Mouse (Mus musculus): ENCODE measurements at regions not wholly inside any gene's neighbourhood (a gene's known extent, or its start where the extent isn't known, plus 50 kb on each side); places are given as distances from the start of the nearest gene placed in this dataset.
A peak's percentile ranks its signal among the peaks of the same experiment; 100 is the strongest.

DNA sequence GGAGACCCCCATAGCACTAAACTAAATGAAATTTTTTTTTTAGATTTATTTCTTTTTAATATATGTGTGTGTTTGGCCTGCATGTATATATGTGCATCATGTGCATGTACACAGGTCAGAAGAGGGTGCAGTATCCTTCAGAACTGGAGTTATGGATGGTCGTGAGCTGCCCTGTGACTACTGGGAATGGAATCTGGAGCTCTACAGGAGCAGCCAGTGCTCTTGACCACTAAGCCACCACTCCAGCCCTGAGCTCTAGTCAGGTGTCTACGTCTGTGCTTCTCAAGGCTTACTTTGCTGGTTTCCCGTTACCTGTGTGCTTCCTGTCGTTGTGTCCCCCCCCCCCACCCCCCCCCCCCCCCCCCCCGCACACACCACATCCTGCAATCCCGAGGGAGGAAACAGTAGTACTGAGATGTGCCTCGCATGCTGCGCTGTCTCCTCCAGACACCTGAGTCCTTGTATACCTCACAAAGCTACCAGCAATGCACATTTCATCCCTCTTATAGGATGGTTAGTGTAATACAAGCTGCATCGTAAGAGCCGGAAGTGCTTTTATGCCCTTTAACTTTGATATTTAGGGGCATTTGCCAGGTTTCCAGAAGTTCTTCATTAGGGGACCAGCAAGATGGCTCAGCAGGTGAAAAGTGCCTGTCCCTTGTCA lies 153.5 kb upstream of the Ubr2 start:
- H3K27ac ChIP-seq: no peak overlapping the region
- no peak overlapping the region for H3K4me2 ChIP-seq
- WGBS: 64% methylated on average over 7 of the region's 10 CpGs
- H3K9me3 ChIP-seq (replicated peaks): no peaks in the 10 kb centered on the region
- H3K4me3 ChIP-seq (replicated peaks): no peak overlapping the region
- no peak overlapping the region for H3K9ac ChIP-seq
- no peak for ATAC-seq (replicated peaks; ENCODE audit: low FRiP score)
- H3K4me1 ChIP-seq: peaks cover 49% of the 10 kb centered on the region
- peaks cover 11% of the 10 kb centered on the region for H3K36me3 ChIP-seq
- H3K27me3 ChIP-seq: no peaks in the 10 kb centered on the region

GRCm38 (mm10) chr17:47162459-47162858 lies 152.1 kb upstream of the Ubr2 start:
- 76% methylated on average over 2 of the region's 2 CpGs for WGBS
- H3K36me3 ChIP-seq: peaks cover 8% of the 10 kb centered on the region
- no peak overlapping the region for H3K27ac ChIP-seq
- H3K4me1 ChIP-seq: peaks cover 35% of the 10 kb centered on the region
- no peak overlapping the region for H3K4me3 ChIP-seq (replicated peaks)
- no peak overlapping the region for H3K4me2 ChIP-seq
- H3K9me3 ChIP-seq (replicated peaks): no peaks in the 10 kb centered on the region
- no peak for ATAC-seq (replicated peaks; ENCODE audit: low FRiP score)
- H3K9ac ChIP-seq: no peak overlapping the region
- H3K27me3 ChIP-seq: no peaks in the 10 kb centered on the region

GRCm38 (mm10) chr17:47156237-47156636 lies 145.9 kb upstream of the Ubr2 start:
- peaks cover 20% of the 10 kb centered on the region for H3K36me3 ChIP-seq
- peaks cover 16% of the 10 kb centered on the region for H3K4me1 ChIP-seq
- H3K4me3 ChIP-seq (replicated peaks): no peak overlapping the region
- H3K9ac ChIP-seq: no peak overlapping the region
- H3K27me3 ChIP-seq: no peaks in the 10 kb centered on the region
- no peaks in the 10 kb centered on the region for H3K9me3 ChIP-seq (replicated peaks)
- H3K4me2 ChIP-seq: no peak overlapping the region
- no peak overlapping the region for H3K27ac ChIP-seq
- WGBS: 69% methylated on average over 11 of the region's 11 CpGs
- no peak for ATAC-seq (replicated peaks; ENCODE audit: low FRiP score)

DNA sequence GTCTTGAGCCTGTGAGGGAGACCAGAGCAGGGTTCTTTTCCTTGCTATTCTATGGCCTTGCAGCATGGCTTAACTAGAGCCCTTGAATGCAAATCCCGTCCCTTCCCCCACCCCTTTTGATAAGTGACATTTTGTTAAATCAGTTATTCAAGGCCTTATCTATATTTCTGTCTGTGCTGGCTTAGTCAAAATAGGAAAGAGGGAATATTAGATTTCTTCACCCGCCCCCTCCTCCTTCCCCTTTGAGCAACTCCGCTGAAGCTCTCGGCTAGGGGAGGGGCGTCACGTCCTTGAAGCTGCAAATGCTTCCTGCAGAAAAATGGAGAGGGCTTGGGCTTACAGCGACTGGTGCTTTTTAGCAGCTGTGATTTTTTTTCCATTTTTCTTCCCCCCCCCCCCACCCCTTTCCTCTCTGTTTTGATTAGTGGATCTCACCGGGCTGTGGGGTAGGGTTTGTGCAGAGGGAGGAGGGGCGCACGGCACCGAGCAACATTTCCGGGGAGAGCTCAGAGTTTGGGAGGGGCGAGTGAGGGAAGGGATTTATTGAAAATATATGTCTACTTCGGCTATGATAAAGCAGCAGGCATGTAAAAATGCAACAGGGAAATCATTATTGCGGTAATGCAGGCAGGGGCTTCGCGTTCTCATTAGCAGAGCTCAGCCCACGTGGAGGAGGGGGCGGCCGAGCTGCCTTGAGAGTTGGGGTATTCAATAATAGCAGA lies 141.4 kb upstream of the Ubr2 start:
- Histone ChIP-seq H3K9ac (0 out of 2 replicates have a peak overlapping the region, but pooled peaks have one; percentile 9), H3K9me3 (replicated peaks) (no peaks in the 10 kb centered on the region), H3K4me3 (replicated peaks) (peak overlapping the region; percentile 31), H3K4me2 (peak overlapping the region; percentile 56), H3K27ac (peak overlapping the region; percentile 69), H3K36me3 (peaks cover 12% of the 10 kb centered on the region; the same call in 1 of the 2 replicates), H3K27me3 (no peaks in the 10 kb centered on the region), H3K4me1 (peaks cover 54% of the 10 kb centered on the region)
- WGBS: 24% methylated on average over 20 of the region's 20 CpGs
- ATAC-seq (replicated peaks; ENCODE audit: low FRiP score): peak; percentile 54; the same call in 1 of the 2 replicates

GRCm38 (mm10) chr17:47151193-47151556 lies 140.8 kb upstream of the Ubr2 start:
- Histone ChIP-seq H3K4me2 (peak overlapping the region; percentile 56), H3K9ac (no peak overlapping the region), H3K27me3 (no peaks in the 10 kb centered on the region), H3K27ac (peak overlapping the region; percentile 69), H3K4me3 (replicated peaks) (0 out of 2 replicates have a peak overlapping the region, but pooled peaks have one; percentile 31), H3K4me1 (peaks cover 56% of the 10 kb centered on the region), H3K36me3 (peaks cover 9% of the 10 kb centered on the region; the same call in 1 of the 2 replicates), H3K9me3 (replicated peaks) (no peaks in the 10 kb centered on the region)
- 53% methylated on average over 5 of the region's 5 CpGs for WGBS
- ATAC-seq (replicated peaks; ENCODE audit: low FRiP score): no peak

DNA sequence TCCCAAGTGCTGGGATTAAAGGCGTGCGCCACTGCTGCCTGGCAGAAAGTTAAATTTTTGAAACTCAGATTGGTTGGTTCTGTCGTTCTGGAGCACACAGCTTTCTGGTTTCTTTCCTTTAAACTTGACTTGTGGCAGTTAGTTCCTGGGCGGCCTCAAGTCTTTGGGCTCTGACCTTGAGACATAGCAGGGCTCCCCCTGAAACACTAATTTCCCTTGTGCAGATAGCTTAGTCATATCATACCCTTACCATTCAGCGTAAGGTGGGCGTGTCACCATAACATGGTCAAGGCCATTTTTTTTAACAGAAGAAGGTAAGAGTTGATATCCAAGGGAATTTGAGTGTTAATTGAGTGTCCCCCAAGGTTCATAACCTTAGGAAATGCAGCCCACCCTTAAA lies 140.3 kb upstream of the Ubr2 start:
- no peak for ATAC-seq (replicated peaks; ENCODE audit: low FRiP score)
- Histone ChIP-seq H3K36me3 (peaks cover 14% of the 10 kb centered on the region), H3K4me1 (peaks cover 56% of the 10 kb centered on the region), H3K27ac (peak overlapping the region; percentile 69; the same call in 1 of the 2 replicates), H3K27me3 (no peaks in the 10 kb centered on the region), H3K4me2 (peak overlapping the region; percentile 56), H3K4me3 (replicated peaks) (no peak overlapping the region), H3K9ac (no peak overlapping the region), H3K9me3 (replicated peaks) (no peaks in the 10 kb centered on the region)
- WGBS: 85% methylated on average over 6 of the region's 6 CpGs

GRCm38 (mm10) chr17:47149662-47150061 lies 139.3 kb upstream of the Ubr2 start:
- no peak for ATAC-seq (replicated peaks; ENCODE audit: low FRiP score)
- H3K4me3 ChIP-seq (replicated peaks): no peak overlapping the region
- no peaks in the 10 kb centered on the region for H3K9me3 ChIP-seq (replicated peaks)
- no peak overlapping the region for H3K27ac ChIP-seq
- peaks cover 60% of the 10 kb centered on the region for H3K4me1 ChIP-seq
- no peak overlapping the region for H3K9ac ChIP-seq
- H3K36me3 ChIP-seq: peaks cover 17% of the 10 kb centered on the region
- no peaks in the 10 kb centered on the region for H3K27me3 ChIP-seq
- 82% methylated on average over 13 of the region's 13 CpGs for WGBS
- H3K4me2 ChIP-seq: no peak overlapping the region

GRCm38 (mm10) chr17:47149158-47149557 lies 138.8 kb upstream of the Ubr2 start:
- Histone ChIP-seq H3K4me1 (peaks cover 65% of the 10 kb centered on the region), H3K27me3 (no peaks in the 10 kb centered on the region)

DNA sequence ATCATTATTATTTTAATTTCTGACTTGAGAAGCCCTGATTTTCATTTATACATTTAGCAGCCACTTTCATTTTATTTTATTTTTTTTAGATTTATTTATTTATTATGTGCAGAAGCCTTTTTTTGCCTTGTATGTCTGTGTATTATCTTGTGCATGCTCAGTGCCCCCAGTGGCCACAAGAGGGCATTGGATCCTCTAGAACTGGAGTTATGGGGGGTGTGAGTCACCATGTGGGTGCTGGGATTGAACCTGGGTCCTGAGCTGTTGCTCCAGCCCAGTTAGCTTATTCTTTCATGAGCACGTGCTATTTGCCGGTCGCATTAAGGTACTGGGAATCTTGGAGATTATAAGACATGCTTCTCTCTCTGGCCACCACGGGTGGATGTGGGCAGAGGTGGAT lies 136.3 kb upstream of the Ubr2 start:
- peaks cover 76% of the 10 kb centered on the region for H3K4me1 ChIP-seq
- no peaks in the 10 kb centered on the region for H3K9me3 ChIP-seq (replicated peaks)
- peaks cover 18% of the 10 kb centered on the region for H3K36me3 ChIP-seq
- no peak overlapping the region for H3K9ac ChIP-seq
- H3K27me3 ChIP-seq: no peaks in the 10 kb centered on the region
- 95% methylated on average over 4 of the region's 4 CpGs for WGBS
- no peak overlapping the region for H3K4me3 ChIP-seq (replicated peaks)
- H3K4me2 ChIP-seq: no peak overlapping the region
- ATAC-seq (replicated peaks; ENCODE audit: low FRiP score): no peak
- H3K27ac ChIP-seq: no peak overlapping the region

More at GRCm38 (mm10) chr17:47149158-47149557, 138.8 kb upstream of the Ubr2 start:
- 91% methylated on average over 9 of the region's 9 CpGs for whole genome bisulfite sequencing
- no peak for ATAC-seq (replicated peaks; ENCODE audit: low FRiP score)
- Histone ChIP-seq H3K27ac (peak overlapping the region; percentile 18; the same call in 1 of the 2 replicates), H3K4me2 (no peak overlapping the region), H3K4me3 (replicated peaks) (no peak overlapping the region), H3K9ac (no peak overlapping the region), H3K9me3 (replicated peaks) (no peaks in the 10 kb centered on the region), H3K36me3 (peaks cover 20% of the 10 kb centered on the region)

DNA sequence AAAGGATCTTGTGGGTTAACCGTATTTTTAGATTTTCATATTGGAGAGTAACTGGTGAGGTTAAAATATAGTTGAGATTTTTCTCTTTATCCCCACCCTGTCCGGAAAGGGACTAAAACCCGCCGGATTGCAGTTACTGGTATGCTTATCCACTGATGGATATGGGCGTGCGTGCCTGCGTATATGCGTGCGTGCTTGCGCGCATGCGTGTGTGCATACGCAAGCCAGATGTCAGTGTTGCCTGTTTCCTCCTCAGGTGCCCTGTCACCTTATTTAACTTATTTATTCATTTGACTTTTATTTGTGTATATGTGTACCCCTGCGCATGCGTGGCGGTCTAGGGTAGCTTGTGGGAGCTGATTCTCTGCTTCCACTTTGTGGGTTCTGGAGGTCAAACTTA lies 135.2 kb upstream of the Ubr2 start:
- no peak overlapping the region for H3K4me2 ChIP-seq

GRCm38 (mm10) chr17:47144996-47145395 lies 134.6 kb upstream of the Ubr2 start:
- Histone ChIP-seq H3K4me1 (peaks cover 63% of the 10 kb centered on the region), H3K4me3 (replicated peaks) (no peak overlapping the region), H3K9ac (no peak overlapping the region), H3K4me2 (no peak overlapping the region), H3K36me3 (peaks cover 18% of the 10 kb centered on the region), H3K9me3 (replicated peaks) (no peaks in the 10 kb centered on the region), H3K27me3 (no peaks in the 10 kb centered on the region), H3K27ac (peak overlapping the region; percentile 20; the same call in 1 of the 2 replicates)
- ATAC-seq (replicated peaks; ENCODE audit: low FRiP score): no peak
- WGBS: 87% methylated on average over 9 of the region's 9 CpGs

More for the DNA sequence above, 135.2 kb upstream of the Ubr2 start:
- Histone ChIP-seq H3K4me1 (peaks cover 66% of the 10 kb centered on the region), H3K27me3 (no peaks in the 10 kb centered on the region), H3K4me3 (replicated peaks) (no peak overlapping the region), H3K9me3 (replicated peaks) (no peaks in the 10 kb centered on the region), H3K36me3 (peaks cover 18% of the 10 kb centered on the region), H3K27ac (no peak overlapping the region), H3K9ac (no peak overlapping the region)
- WGBS: 98% methylated on average over 16 of the region's 16 CpGs
- ATAC-seq (replicated peaks; ENCODE audit: low FRiP score): no peak

- no peaks in the 10 kb centered on the region for H3K9me3 ChIP-seq (replicated peaks)
- H3K27me3 ChIP-seq: no peaks in the 10 kb centered on the region
- H3K36me3 ChIP-seq: peaks cover 18% of the 10 kb centered on the region
- H3K4me3 ChIP-seq (replicated peaks): no peak overlapping the region
- peak overlapping the region; percentile 20; the same call in 1 of the 2 replicates for H3K27ac ChIP-seq
- peaks cover 59% of the 10 kb centered on the region for H3K4me1 ChIP-seq
- H3K9ac ChIP-seq: no peak overlapping the region
- H3K4me2 ChIP-seq: peak overlapping the region; percentile 66; the same call in 1 of the 2 replicates
- 70% methylated on average over 7 of the region's 7 CpGs for WGBS
- ATAC-seq (replicated peaks; ENCODE audit: low FRiP score): no peak
These were observed 134.1 kb upstream of the Ubr2 start for GRCm38 (mm10) chr17:47144460-47144859.
